Mouse (Mus musculus) small intestine, adult 2 months (tissue): ENCODE data around the gene Flrt1. TPM values are rescaled to one million over a fixed set of nuclear protein-coding genes. Genes with fewer than 3 reads are reported as not detected.

Experiments
- H3K27ac ChIP-seq: fragments of 200-500 bp; 2 replicates; pipeline ENCODE4 v1.5.1; 2012; ENCODE audit warnings: low read depth, low read length, control low read depth, inconsistent platforms; ENCODE audit not compliant: insufficient read depth
- H3K27me3 ChIP-seq: fragments of 200-500 bp; 2 replicates; pipeline ENCODE4 v1.6.1; 2012; ENCODE audit warnings: mild to moderate bottlenecking, moderate library complexity, low read length, inconsistent platforms; ENCODE audit not compliant: control insufficient read depth, insufficient read depth
- H3K36me3 ChIP-seq: fragments of 200-500 bp; 2 replicates; pipeline ENCODE4 v1.6.1; 2012; ENCODE audit warnings: mild to moderate bottlenecking, low read length, control low read depth, inconsistent platforms; ENCODE audit not compliant: control insufficient read depth, insufficient read depth
- H3K4me1 ChIP-seq: fragments of 200-500 bp; 2 replicates; pipeline ENCODE4 v1.6.1; 2012; ENCODE audit warnings: low read length, inconsistent platforms, mixed read lengths; ENCODE audit not compliant: control insufficient read depth, insufficient read depth, insufficient read length
- H3K4me3 ChIP-seq: fragments of 200-500 bp; 2 replicates; pipeline ENCODE4 v1.5.1; 2012; ENCODE audit warnings: low read depth, mild to moderate bottlenecking, control low read depth, inconsistent platforms, low read length, moderate library complexity
- CTCF ChIP-seq: fragments of 200-500 bp; IDR thresholded peaks from 2 replicates; pipeline ENCODE4 v1.5.1; 2012; ENCODE audit warnings: low read depth, mild to moderate bottlenecking, control low read depth, inconsistent platforms, low read length, moderate library complexity, mixed read lengths; ENCODE audit not compliant: insufficient replicate concordance, insufficient read length; ENCODE audit errors: extremely low read depth
- POLR2A ChIP-seq: fragments of 200-500 bp; IDR thresholded peaks from 2 replicates; pipeline ENCODE4 v1.6.1; 2012; ENCODE audit warnings: low read depth, mild to moderate bottlenecking, control low read depth, inconsistent platforms, low read length, moderate library complexity
- WGBS: fragments of 180-500 bp; shearing (Covaris S2); methylation state at CpG from one replicate; pipeline ENCODE4 v1.1.7; 2018; 5-methylcytosine and 5-hydroxymethylcytosine counted together
- polyA plus RNA-seq: library from polyadenylated mRNA; depleted of rRNA; stranded (reverse); fragments of >200 nt; gene quantifications from 2 replicates; pipeline ENCODE4 v1.2.3, GENCODE M21; 2012

Gene Flrt1
- polyA plus RNA-seq, 1 experiment, result 0.06 TPM

DNA sequence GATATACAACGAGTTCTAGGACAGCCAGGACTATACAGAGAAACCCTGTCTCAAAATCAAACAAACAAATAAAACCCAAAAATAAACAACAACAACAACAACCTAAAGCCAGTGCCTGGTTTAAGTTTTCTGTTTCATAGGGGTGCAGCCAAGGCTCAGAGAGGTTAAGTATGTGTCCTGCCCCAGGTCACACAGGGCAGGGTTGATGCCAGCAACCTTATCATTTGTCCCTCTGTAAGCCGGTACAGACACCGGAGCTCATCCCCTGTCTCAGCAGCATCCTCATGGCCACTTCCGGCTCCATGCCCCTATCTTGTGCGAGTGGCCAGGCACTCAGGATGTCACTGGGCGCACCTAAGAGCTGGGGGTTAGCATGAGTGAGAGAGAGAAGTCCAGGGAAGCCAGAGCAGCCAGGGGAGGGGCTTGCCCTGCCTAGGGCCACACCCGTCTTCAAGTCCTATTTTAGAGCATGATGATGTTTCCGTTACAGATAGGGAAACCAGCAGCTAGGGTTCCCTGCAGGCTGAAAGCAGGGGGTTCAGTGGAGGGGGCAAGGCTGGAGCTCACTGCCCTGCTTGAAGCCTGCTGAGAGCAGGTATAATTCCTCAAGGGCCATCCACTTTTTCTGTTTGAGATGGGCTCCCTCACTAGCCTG is 12.3 kb upstream of the Flrt1 start:
- no peak overlapping the region for H3K27ac ChIP-seq
- H3K4me3 ChIP-seq, result no peak overlapping the region
- peaks cover 7% of the 10 kb centered on the region for H3K4me1 ChIP-seq
- TF ChIP-seq CTCF (no peak), POLR2A (no peak)
- H3K36me3 ChIP-seq, result no peaks in the 10 kb centered on the region
- H3K27me3 ChIP-seq, result no peaks in the 10 kb centered on the region
- 57% methylated on average over 8 of the region's 8 CpGs for WGBS

GRCm38 (mm10) chr19:7117141-7117540 is 11.6 kb upstream of the Flrt1 start:
- H3K27ac ChIP-seq, result no peak overlapping the region
- H3K36me3 ChIP-seq, result no peaks in the 10 kb centered on the region
- no peak for TF ChIP-seq POLR2A
- TF ChIP-seq CTCF, result no peak
- no peak overlapping the region for H3K4me3 ChIP-seq
- no peaks in the 10 kb centered on the region for H3K27me3 ChIP-seq
- 49% methylated on average over 4 of the region's 4 CpGs for WGBS
- H3K4me1 ChIP-seq, result peaks cover 4% of the 10 kb centered on the region

DNA sequence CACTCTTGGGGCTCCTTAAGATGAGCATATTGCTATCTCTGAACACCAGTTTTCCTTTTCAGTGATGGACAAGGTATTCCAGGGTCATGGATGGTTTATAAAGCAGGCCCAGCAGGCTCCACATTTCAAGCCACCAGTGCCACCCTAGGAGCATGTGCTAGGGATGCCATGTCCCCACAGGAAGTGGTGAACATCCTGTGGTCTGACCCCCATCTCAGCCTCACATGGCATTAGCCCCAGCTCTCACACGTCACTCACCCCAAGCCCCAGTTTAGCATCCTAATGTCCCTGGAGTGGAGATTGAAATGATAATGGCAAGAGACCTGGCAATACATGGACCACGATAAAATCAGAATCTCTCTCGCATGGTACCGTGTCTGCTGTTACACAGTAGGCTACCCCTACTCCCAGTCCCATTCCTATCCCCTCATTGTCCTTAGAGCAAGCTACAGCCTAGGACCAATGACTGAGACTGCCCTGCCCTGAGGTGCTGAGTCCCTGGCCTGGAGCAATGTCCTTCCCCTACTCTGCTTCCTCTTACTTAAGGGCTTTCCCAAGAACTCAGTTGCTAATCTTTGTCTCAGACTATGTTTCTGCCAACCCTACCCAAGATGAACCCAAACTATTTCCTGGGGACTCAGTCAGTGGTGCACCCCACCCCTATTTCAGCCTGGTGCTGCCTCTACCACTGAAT is 10.7 kb upstream of the Flrt1 start:
- no peak overlapping the region for H3K27ac ChIP-seq
- WGBS, result 86% methylated on average over 4 of the region's 4 CpGs

GRCm38 (mm10) chr19:7113574-7113973 is 8.0 kb upstream of the Flrt1 start:
- peaks cover 17% of the 10 kb centered on the region for H3K4me1 ChIP-seq
- WGBS, result 85% methylated on average over 14 of the region's 14 CpGs
- H3K4me3 ChIP-seq, result no peak overlapping the region
- TF ChIP-seq CTCF, result no peak
- TF ChIP-seq POLR2A, result no peak
- H3K27me3 ChIP-seq, result no peaks in the 10 kb centered on the region
- no peaks in the 10 kb centered on the region for H3K36me3 ChIP-seq
- no peak overlapping the region for H3K27ac ChIP-seq

More for the DNA sequence above, 10.7 kb upstream of the Flrt1 start:
- Histone ChIP-seq H3K27me3 (no peaks in the 10 kb centered on the region), H3K36me3 (no peaks in the 10 kb centered on the region), H3K4me1 (peaks cover 6% of the 10 kb centered on the region), H3K4me3 (no peak overlapping the region)
- TF ChIP-seq POLR2A (no peak), CTCF (no peak)

GRCm38 (mm10) chr19:7112628-7113027 is 7.1 kb upstream of the Flrt1 start:
- Histone ChIP-seq H3K4me3 (no peak overlapping the region), H3K27ac (no peak overlapping the region), H3K4me1 (peaks cover 13% of the 10 kb centered on the region), H3K27me3 (no peaks in the 10 kb centered on the region), H3K36me3 (no peaks in the 10 kb centered on the region)
- 88% methylated on average over 3 of the region's 3 CpGs for WGBS
- TF ChIP-seq CTCF, result no peak
- TF ChIP-seq POLR2A, result no peak

DNA sequence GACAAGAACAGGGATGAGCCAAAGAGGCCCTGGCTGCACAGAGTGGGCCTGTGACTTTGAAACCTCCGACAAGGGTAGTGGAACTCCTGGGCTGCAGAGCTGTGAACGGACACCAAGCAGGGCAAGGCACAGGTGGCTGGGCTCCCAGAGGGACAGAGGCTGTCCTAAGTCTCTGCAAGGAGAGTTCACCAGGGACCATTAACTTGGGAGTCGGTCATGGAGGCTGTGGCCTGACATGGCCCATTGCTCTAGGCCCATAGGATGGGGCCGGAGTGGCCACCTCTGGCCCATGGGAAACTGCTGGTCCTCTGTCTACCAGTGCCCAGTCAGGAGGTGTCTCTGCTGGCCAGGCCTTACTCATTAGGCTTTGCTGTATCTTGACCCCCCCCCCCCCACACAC is 6.2 kb upstream of the Flrt1 start:
- TF ChIP-seq POLR2A (no peak), CTCF (no peak)
- Histone ChIP-seq H3K27ac (no peak overlapping the region), H3K4me3 (no peak overlapping the region), H3K4me1 (peaks cover 13% of the 10 kb centered on the region), H3K27me3 (no peaks in the 10 kb centered on the region), H3K36me3 (no peaks in the 10 kb centered on the region)
- whole genome bisulfite sequencing, result 94% methylated on average over 4 of the region's 4 CpGs

GRCm38 (mm10) chr19:7111309-7111708 is 5.8 kb upstream of the Flrt1 start:
- no peak overlapping the region for H3K4me3 ChIP-seq
- no peak overlapping the region for H3K27ac ChIP-seq
- H3K36me3 ChIP-seq, result no peaks in the 10 kb centered on the region
- 68% methylated on average over 6 of the region's 6 CpGs for WGBS
- H3K4me1 ChIP-seq, result peaks cover 13% of the 10 kb centered on the region
- no peak for TF ChIP-seq POLR2A
- no peak for TF ChIP-seq CTCF
- no peaks in the 10 kb centered on the region for H3K27me3 ChIP-seq
